Mouse (Mus musculus): ENCODE measurements around the gene Tecpr1. TPM values are rescaled to one million over a fixed set of nuclear protein-coding genes. Genes with fewer than 3 reads are reported as not detected.

Tecpr1 gene
- total and polyA plus RNA-seq, 3 experiments = 6.9 to 20.1 (median 10.8) TPM

DNA sequence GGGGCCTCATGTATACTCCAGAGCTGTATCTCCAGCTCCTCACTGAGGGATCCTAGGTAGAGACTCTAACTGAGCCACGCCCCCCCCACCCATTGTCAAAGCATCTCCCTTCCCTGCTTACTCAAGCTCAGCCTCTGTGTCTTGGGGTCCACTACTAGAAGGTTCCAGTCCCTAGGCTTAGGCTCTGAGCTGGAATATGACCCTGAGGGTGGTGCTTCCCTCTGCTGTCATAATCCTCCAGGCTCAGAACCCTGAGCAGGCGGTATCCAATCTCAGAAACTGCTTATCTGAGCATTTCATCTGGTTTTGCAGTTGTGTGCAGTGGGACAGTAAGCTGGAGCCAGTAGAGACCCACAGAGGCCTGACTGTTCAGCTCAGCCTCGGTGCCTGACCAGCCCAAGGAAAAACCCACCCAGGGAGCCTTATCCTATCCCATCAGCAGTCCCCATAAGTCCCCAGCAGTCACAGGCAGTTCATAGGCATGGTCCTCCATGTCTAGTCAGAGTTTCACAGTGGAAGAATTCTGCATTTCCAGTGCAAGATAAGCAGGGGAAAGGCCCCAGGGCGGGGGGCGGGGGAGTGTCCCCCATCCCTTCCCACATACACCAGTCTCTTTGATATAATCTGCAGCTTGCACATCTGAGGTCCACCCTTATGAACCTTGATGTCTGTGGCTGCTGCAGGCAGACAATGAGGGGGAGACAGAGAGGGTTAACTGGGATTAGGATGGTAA is 61.2 kb downstream of the Tecpr1 start:
- TF ChIP-seq TAL1 (conservative IDR thresholded peaks at IDR 0.05; ENCODE audit: low read depth, low read length) (no peak), GATA2 (IDR thresholded peaks at IDR 0.05; ENCODE audit: borderline replicate concordance, low read depth, low read length) (no peak), CTCF (IDR thresholded peaks at IDR 0.05; ENCODE audit: low read depth, low read length) (no peak), POLR2AphosphoS5 (IDR thresholded peaks at IDR 0.05; ENCODE audit: insufficient replicate concordance, low read depth, low read length) (no peak), GATA1 (IDR thresholded peaks at IDR 0.05; ENCODE audit: borderline replicate concordance, low read length) (no peak)
- peaks cover 12% of the 10 kb centered on the region for H3K4me1 ChIP-seq (ENCODE audit: insufficient read depth, low read depth, low read length)
- no peaks in the 10 kb centered on the region for H3K27me3 ChIP-seq (ENCODE audit: insufficient read depth, low read length)
- H3K4me3 ChIP-seq (ENCODE audit: low read depth, low read length) = no peak overlapping the region
- DNase-seq (ENCODE audit: low spot score) = no peak
- H3K9me3 ChIP-seq (replicated peaks) = no peaks in the 10 kb centered on the region
- H3K36me3 ChIP-seq (replicated peaks) = peaks cover 89% of the 10 kb centered on the region
- peak; percentile 22; the same call in 1 of the 2 replicates for ATAC-seq (ENCODE audit: extremely low read depth, insufficient number of reproducible peaks, low FRiP score, poor library complexity, severe bottlenecking)

DNA sequence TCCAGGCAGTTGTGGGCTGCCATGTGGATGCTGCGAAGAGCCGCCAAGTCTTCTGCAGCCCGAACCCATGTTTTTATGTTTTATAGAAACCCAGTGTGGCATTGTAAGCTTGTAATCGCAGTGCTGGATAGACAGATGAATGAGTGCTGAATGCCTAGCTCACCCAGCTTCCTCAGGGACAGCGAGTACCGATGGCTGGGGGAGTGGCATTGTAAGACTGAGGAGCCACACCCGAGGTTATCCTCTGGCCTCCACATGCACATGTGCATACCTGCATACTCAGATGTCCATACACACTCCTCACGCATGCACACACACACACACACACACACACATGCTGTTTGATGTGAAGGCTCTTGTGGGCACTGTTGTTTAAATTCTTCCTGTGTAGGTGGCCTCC is 64.3 kb downstream of the Tecpr1 start:
- no peak for ATAC-seq (ENCODE audit: extremely low read depth, insufficient number of reproducible peaks, low FRiP score, poor library complexity, severe bottlenecking)
- H3K4me1 ChIP-seq (ENCODE audit: insufficient read depth, low read depth, low read length) = peaks cover 12% of the 10 kb centered on the region
- no peak overlapping the region for H3K4me3 ChIP-seq (ENCODE audit: low read depth, low read length)
- no peak for DNase-seq (ENCODE audit: low spot score)
- TF ChIP-seq GATA2 (IDR thresholded peaks at IDR 0.05; ENCODE audit: borderline replicate concordance, low read depth, low read length) (no peak), GATA1 (IDR thresholded peaks at IDR 0.05; ENCODE audit: borderline replicate concordance, low read length) (no peak), TAL1 (conservative IDR thresholded peaks at IDR 0.05; ENCODE audit: low read depth, low read length) (no peak), POLR2AphosphoS5 (IDR thresholded peaks at IDR 0.05; ENCODE audit: insufficient replicate concordance, low read depth, low read length) (no peak), CTCF (IDR thresholded peaks at IDR 0.05; ENCODE audit: low read depth, low read length) (no peak)
- H3K36me3 ChIP-seq (replicated peaks) = peaks cover 85% of the 10 kb centered on the region
- H3K9me3 ChIP-seq (replicated peaks) = no peaks in the 10 kb centered on the region
- no peaks in the 10 kb centered on the region for H3K27me3 ChIP-seq (ENCODE audit: insufficient read depth, low read length)

- peaks cover 12% of the 10 kb centered on the region for H3K4me1 ChIP-seq (ENCODE audit: insufficient read depth, low read depth, low read length)
- no peak overlapping the region for H3K4me3 ChIP-seq (ENCODE audit: low read depth, low read length)
- ATAC-seq (ENCODE audit: extremely low read depth, insufficient number of reproducible peaks, low FRiP score, poor library complexity, severe bottlenecking) (no peak), DNase-seq (ENCODE audit: low spot score) (no peak)
- no peaks in the 10 kb centered on the region for H3K9me3 ChIP-seq (replicated peaks)
- no peaks in the 10 kb centered on the region for H3K27me3 ChIP-seq (ENCODE audit: insufficient read depth, low read length)
- TF ChIP-seq GATA1 (IDR thresholded peaks at IDR 0.05; ENCODE audit: borderline replicate concordance, low read length) (no peak), POLR2AphosphoS5 (IDR thresholded peaks at IDR 0.05; ENCODE audit: insufficient replicate concordance, low read depth, low read length) (no peak)
- peaks cover 85% of the 10 kb centered on the region for H3K36me3 ChIP-seq (replicated peaks)
These were observed 64.8 kb downstream of the Tecpr1 start for GRCm38 (mm10) chr5:144158604-144159003.

- no peak for ATAC-seq (ENCODE audit: extremely low read depth, insufficient number of reproducible peaks, low FRiP score, poor library complexity, severe bottlenecking)
- no peak overlapping the region for H3K4me3 ChIP-seq (ENCODE audit: low read depth, low read length)
- H3K36me3 ChIP-seq (replicated peaks) = peaks cover 92% of the 10 kb centered on the region
- peak; percentile 18 for DNase-seq (ENCODE audit: low spot score)
- H3K4me1 ChIP-seq (ENCODE audit: insufficient read depth, low read depth, low read length) = no peaks in the 10 kb centered on the region; the same call in 1 of the 2 replicates
- TF ChIP-seq CTCF (IDR thresholded peaks at IDR 0.05; ENCODE audit: low read depth, low read length) (peak; percentile 16; the same call in 1 of the 2 replicates), GATA2 (IDR thresholded peaks at IDR 0.05; ENCODE audit: borderline replicate concordance, low read depth, low read length) (no peak)
- no peaks in the 10 kb centered on the region for H3K27me3 ChIP-seq (ENCODE audit: insufficient read depth, low read length)
- H3K9me3 ChIP-seq (replicated peaks) = no peaks in the 10 kb centered on the region
These were observed 68.9 kb downstream of the Tecpr1 start for GRCm38 (mm10) chr5:144154528-144154927.

DNA sequence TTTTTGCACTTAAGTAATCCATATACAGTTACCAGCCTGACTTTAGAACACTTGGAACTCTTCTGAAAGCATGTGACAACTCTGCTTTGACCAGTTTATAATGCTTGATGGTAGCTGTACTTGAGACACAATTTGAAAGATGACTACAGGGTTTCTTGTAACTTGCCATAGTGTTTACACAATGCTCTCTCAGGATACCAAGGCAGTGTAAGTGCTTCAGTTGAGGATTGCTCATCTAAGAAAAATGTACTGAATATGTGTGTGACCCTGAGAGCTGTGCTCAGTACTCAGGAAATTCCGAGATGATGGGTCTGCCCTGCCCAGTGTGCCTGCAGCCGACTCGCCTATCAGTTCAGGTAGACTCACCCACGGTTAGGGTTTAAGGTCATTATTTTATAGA is 72.1 kb downstream of the Tecpr1 start:
- no peak overlapping the region for H3K4me3 ChIP-seq (ENCODE audit: low read depth, low read length)

DNA sequence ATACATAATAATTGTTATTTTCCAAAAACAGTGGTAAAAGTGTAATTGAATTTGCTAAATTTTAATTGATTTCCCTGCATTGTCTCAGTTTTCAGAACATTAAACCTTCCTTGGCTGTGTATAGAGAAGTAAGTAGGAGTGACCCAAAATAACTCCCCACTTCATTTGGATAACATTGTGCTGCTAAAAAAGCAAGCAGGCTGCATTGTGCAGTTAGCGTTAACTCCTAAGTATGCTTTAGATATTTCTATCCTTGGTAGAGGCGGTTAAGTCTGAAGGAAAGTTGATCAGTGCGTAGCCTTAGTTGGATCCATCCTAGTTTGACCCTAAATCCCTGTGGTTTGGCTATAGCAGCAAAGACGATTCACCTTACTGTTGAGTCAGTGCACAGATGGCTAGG is 73.9 kb downstream of the Tecpr1 start:
- Histone ChIP-seq H3K4me3 (ENCODE audit: low read depth, low read length) (no peak overlapping the region), H3K27me3 (ENCODE audit: insufficient read depth, low read length) (no peaks in the 10 kb centered on the region), H3K9me3 (replicated peaks) (no peaks in the 10 kb centered on the region), H3K36me3 (replicated peaks) (peaks cover 88% of the 10 kb centered on the region), H3K4me1 (ENCODE audit: insufficient read depth, low read depth, low read length) (no peaks in the 10 kb centered on the region)
- ATAC-seq (ENCODE audit: extremely low read depth, insufficient number of reproducible peaks, low FRiP score, poor library complexity, severe bottlenecking) (no peak), DNase-seq (ENCODE audit: low spot score) (no peak)
- TF ChIP-seq GATA2 (IDR thresholded peaks at IDR 0.05; ENCODE audit: borderline replicate concordance, low read depth, low read length) = no peak
- no peak for TF ChIP-seq TAL1 (conservative IDR thresholded peaks at IDR 0.05; ENCODE audit: low read depth, low read length)
- TF ChIP-seq CTCF (IDR thresholded peaks at IDR 0.05; ENCODE audit: low read depth, low read length) = no peak
- TF ChIP-seq POLR2AphosphoS5 (IDR thresholded peaks at IDR 0.05; ENCODE audit: insufficient replicate concordance, low read depth, low read length) = no peak
- no peak for TF ChIP-seq GATA1 (IDR thresholded peaks at IDR 0.05; ENCODE audit: borderline replicate concordance, low read length)

More for the DNA sequence above, 72.1 kb downstream of the Tecpr1 start:
- Histone ChIP-seq H3K9me3 (replicated peaks) (no peaks in the 10 kb centered on the region), H3K36me3 (replicated peaks) (peaks cover 88% of the 10 kb centered on the region), H3K27me3 (ENCODE audit: insufficient read depth, low read length) (no peaks in the 10 kb centered on the region), H3K4me1 (ENCODE audit: insufficient read depth, low read depth, low read length) (no peaks in the 10 kb centered on the region)
- DNase-seq (ENCODE audit: low spot score) (no peak), ATAC-seq (ENCODE audit: extremely low read depth, insufficient number of reproducible peaks, low FRiP score, poor library complexity, severe bottlenecking) (no peak)
- TF ChIP-seq GATA1 (IDR thresholded peaks at IDR 0.05; ENCODE audit: borderline replicate concordance, low read length) = no peak

DNA sequence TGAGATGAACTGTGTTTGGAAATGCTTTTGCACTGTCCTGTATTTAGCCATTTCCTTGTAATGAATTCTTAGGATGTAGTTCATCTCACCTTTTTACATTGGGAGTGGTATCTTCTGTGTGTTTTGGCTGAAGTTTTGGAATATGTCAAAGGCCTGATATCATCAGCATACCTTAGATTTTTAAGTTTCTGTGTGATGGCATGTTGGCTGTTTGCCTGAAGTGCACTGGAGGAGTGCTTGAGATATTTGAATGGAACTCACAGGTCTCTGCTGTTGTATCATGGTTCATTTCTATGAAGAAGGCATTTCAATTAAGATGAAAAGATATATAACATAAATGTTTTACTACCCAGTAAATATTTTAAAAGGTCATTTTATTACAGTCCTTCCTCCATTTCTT is 76.5 kb downstream of the Tecpr1 start:
- Histone ChIP-seq H3K9me3 (replicated peaks) (no peaks in the 10 kb centered on the region), H3K4me1 (ENCODE audit: insufficient read depth, low read depth, low read length) (no peaks in the 10 kb centered on the region), H3K4me3 (ENCODE audit: low read depth, low read length) (no peak overlapping the region), H3K36me3 (replicated peaks) (peaks cover 84% of the 10 kb centered on the region), H3K27me3 (ENCODE audit: insufficient read depth, low read length) (no peaks in the 10 kb centered on the region)
- ATAC-seq (ENCODE audit: extremely low read depth, insufficient number of reproducible peaks, low FRiP score, poor library complexity, severe bottlenecking) (no peak), DNase-seq (ENCODE audit: low spot score) (no peak)
- no peak for TF ChIP-seq GATA1 (IDR thresholded peaks at IDR 0.05; ENCODE audit: borderline replicate concordance, low read length)
- TF ChIP-seq CTCF (IDR thresholded peaks at IDR 0.05; ENCODE audit: low read depth, low read length) = no peak
- TF ChIP-seq GATA2 (IDR thresholded peaks at IDR 0.05; ENCODE audit: borderline replicate concordance, low read depth, low read length) = no peak
- no peak for TF ChIP-seq POLR2AphosphoS5 (IDR thresholded peaks at IDR 0.05; ENCODE audit: insufficient replicate concordance, low read depth, low read length)
- TF ChIP-seq TAL1 (conservative IDR thresholded peaks at IDR 0.05; ENCODE audit: low read depth, low read length) = no peak
